Mouse (Mus musculus): ENCODE data around the gene Gm4779. TPM values are rescaled to one million over a fixed set of nuclear protein-coding genes. Genes with fewer than 3 reads are reported as not detected.
A peak's percentile ranks its signal among the peaks of the same experiment; 100 is the strongest.

The Gm4779 gene
- not detected in 2 replicates for total RNA-seq (2015)
- 0.30 TPM in 1 of 2 replicates, not detected in the other for total RNA-seq (2017)

- ATAC-seq (replicated peaks; ENCODE audit: poor library complexity): no peak
These were observed at the start of gene Gm4779, which contains the start of gene 8030474K03Rik for GRCm38 (mm10) chrX:101794342-101794741. Gene Gm4779 (minus strand): TSS chrX:101794423. Gene 8030474K03Rik (plus strand): TSS chrX:101794656.

- ATAC-seq (replicated peaks; ENCODE audit: poor library complexity): 0 out of 2 replicates have a peak, but pooled peaks have one; percentile 17
These were observed 25.8 kb upstream of the Gm4779 start for GRCm38 (mm10) chrX:101819980-101820379.

GRCm38 (mm10) chrX:101819163-101819562, 24.9 kb upstream of the Gm4779 start:
- peak; percentile 55; the same call in 1 of the 2 replicates for ATAC-seq (replicated peaks; ENCODE audit: poor library complexity)

GRCm38 (mm10) chrX:101811750-101812149, 17.5 kb upstream of the Gm4779 start:
- ATAC-seq (replicated peaks; ENCODE audit: poor library complexity): no peak

- ATAC-seq (replicated peaks; ENCODE audit: poor library complexity): peak; percentile 77
These were observed 11.3 kb upstream of the Gm4779 start for GRCm38 (mm10) chrX:101805512-101805911.

GRCm38 (mm10) chrX:101791551-101791950, 2.7 kb downstream of the Gm4779 start:
- ATAC-seq (replicated peaks; ENCODE audit: poor library complexity): peak; percentile 70

- ATAC-seq (replicated peaks; ENCODE audit: poor library complexity): peak; percentile 74
These were observed 22.2 kb downstream of the Gm4779 start for GRCm38 (mm10) chrX:101772035-101772434.

- ATAC-seq (replicated peaks; ENCODE audit: poor library complexity): peak; percentile 75
These were observed 23.9 kb downstream of the Gm4779 start for GRCm38 (mm10) chrX:101770307-101770706.

GRCm38 (mm10) chrX:101769478-101769877, 24.7 kb downstream of the Gm4779 start:
- ATAC-seq (replicated peaks; ENCODE audit: poor library complexity): peak; percentile 63

GRCm38 (mm10) chrX:101767280-101767679, 26.9 kb downstream of the Gm4779 start:
- ATAC-seq (replicated peaks; ENCODE audit: poor library complexity): no peak

- no peak for ATAC-seq (replicated peaks; ENCODE audit: poor library complexity)
These were observed 29.1 kb downstream of the Gm4779 start for GRCm38 (mm10) chrX:101765111-101765510.

- ATAC-seq (replicated peaks; ENCODE audit: poor library complexity): 0 out of 2 replicates have a peak, but pooled peaks have one; percentile 14
These were observed 29.6 kb downstream of the Gm4779 start for GRCm38 (mm10) chrX:101764621-101765020.

GRCm38 (mm10) chrX:101754478-101754877, 39.7 kb downstream of the Gm4779 start:
- ATAC-seq (replicated peaks; ENCODE audit: poor library complexity): no peak

GRCm38 (mm10) chrX:101750144-101750543, 44.1 kb downstream of the Gm4779 start:
- no peak for ATAC-seq (replicated peaks; ENCODE audit: poor library complexity)

- ATAC-seq (replicated peaks; ENCODE audit: poor library complexity): no peak
These were observed 53.2 kb downstream of the Gm4779 start for GRCm38 (mm10) chrX:101741064-101741433.

- no peak for ATAC-seq (replicated peaks; ENCODE audit: poor library complexity)
These were observed 53.7 kb downstream of the Gm4779 start for GRCm38 (mm10) chrX:101740335-101741063.

Other genes starting within 250 kb of the Gm4779 start
- gene Ogt, start 154.4 kb downstream of the Gm4779 start, total RNA-seq (2015): 85.2 and 148 TPM in 2 replicates
- gene Ogt, start 154.4 kb downstream of the Gm4779 start, total RNA-seq (2017): 53.9 and 80.9 TPM in 2 replicates
- 0.22 and 0.29 TPM in 2 replicates for gene Cxcr3, start 60.2 kb downstream of the Gm4779 start, total RNA-seq (2015)
- gene Cxcr3, start 60.2 kb downstream of the Gm4779 start, total RNA-seq (2017): 0.07 and 0.21 TPM in 2 replicates
- gene 8030474K03Rik, start 233 bp upstream of the Gm4779 start, total RNA-seq (2015): 0.51 TPM in 1 of 2 replicates, not detected in the other
- gene 8030474K03Rik, start 233 bp upstream of the Gm4779 start, total RNA-seq (2017): 0.12 TPM in 1 of 2 replicates, not detected in the other
- 20.3 and 21.1 TPM in 2 replicates for gene Nhsl2, start 55.0 kb upstream of the Gm4779 start, total RNA-seq (2015)
- gene Nhsl2, start 55.0 kb upstream of the Gm4779 start, total RNA-seq (2017): 8.6 and 9.2 TPM in 2 replicates

Data from megakaryocyte progenitor cell, adult 5-6 weeks (primary cell).